Mouse (Mus musculus) kidney, adult 2 months (tissue): ENCODE results near the gene Gabarapl2.

Experiments used
- CTCF ChIP-seq: fragments of 200-500 bp; conservative IDR thresholded peaks from 2 replicates; pipeline ENCODE4 v1.5.1; 2011; ENCODE audit warnings: low read depth, mild to moderate bottlenecking, control low read depth, low read length, moderate library complexity, mixed read lengths; ENCODE audit not compliant: insufficient read depth, insufficient read length
- POLR2A ChIP-seq: fragments of 200-500 bp; IDR thresholded peaks from one replicate; pipeline ENCODE4 v1.6.1; 2011; ENCODE audit warnings: low read depth, low read length, control low read depth

- no peak for TF ChIP-seq POLR2A
- no peak for TF ChIP-seq CTCF
Observed at GRCm38 (mm10) chr8:111968991-111969390, 28.5 kb downstream of the Gabarapl2 start.
